Mouse (Mus musculus): ENCODE data around the gene Isoc2a. TPM values are rescaled to one million over a fixed set of nuclear protein-coding genes. Genes with fewer than 3 reads are reported as not detected.
A peak's percentile ranks its signal among the peaks of the same experiment; 100 is the strongest.

The Isoc2a gene
- total RNA-seq (2014; rRNA removed) = 54.3 and 63.5 TPM in 2 replicates
- 103 and 110 TPM in 2 replicates for polyA plus RNA-seq (2012; rRNA removed)

- Histone ChIP-seq H3K9ac (ENCODE audit: low read depth, low read length) (peak within 1 kb of the TSS; percentile 91), H3K4me3 (ENCODE audit: insufficient read depth, low read depth, low read length) (peak within 1 kb of the TSS; percentile 76), H3K36me3 (ENCODE audit: control insufficient read depth, insufficient read depth, low read length) (no peaks in the 10 kb centered on the region), H3K27ac (replicated peaks; ENCODE audit: insufficient read depth, low read depth, low read length) (peak within 1 kb of the TSS; percentile 98), H3K4me1 (ENCODE audit: control insufficient read depth, insufficient read depth, low read length) (peaks cover 10% of the 10 kb centered on the region), H3K79me2 (ENCODE audit: control insufficient read depth, insufficient read depth, low read length) (peaks cover 11% of the 10 kb centered on the region; the same call in 1 of the 2 replicates), H3K27me3 (ENCODE audit: control insufficient read depth, insufficient read depth, low read length) (no peaks in the 10 kb centered on the region)
- 1% methylated on average over 22 of the region's 22 CpGs for WGBS
- peak; percentile 8; the same call in 1 of the 2 replicates for TF ChIP-seq CTCF (IDR thresholded peaks at IDR 0.05; ENCODE audit: low read depth, low read length)
- TF ChIP-seq POLR2A (IDR thresholded peaks at IDR 0.05; ENCODE audit: extremely low read depth, insufficient read depth, low read length) = peak; percentile 100
- peak; percentile 97 for DNase-seq (ENCODE audit: extremely low read depth, low read depth, low spot score)
Measured at GRCm38 (mm10) chr7:4876753-4877221, at the start of gene Isoc2a. Isoc2a (plus strand) TSS chr7:4877153.

- Histone ChIP-seq H3K79me2 (ENCODE audit: control insufficient read depth, insufficient read depth, low read length) (no peaks in the 10 kb centered on the region), H3K27me3 (ENCODE audit: control insufficient read depth, insufficient read depth, low read length) (peaks cover 7% of the 10 kb centered on the region; the same call in 1 of the 2 replicates), H3K27ac (replicated peaks; ENCODE audit: insufficient read depth, low read depth, low read length) (no peak overlapping the region), H3K36me3 (ENCODE audit: control insufficient read depth, insufficient read depth, low read length) (no peaks in the 10 kb centered on the region), H3K4me1 (ENCODE audit: control insufficient read depth, insufficient read depth, low read length) (no peaks in the 10 kb centered on the region), H3K4me3 (ENCODE audit: insufficient read depth, low read depth, low read length) (no peak overlapping the region), H3K9ac (ENCODE audit: low read depth, low read length) (no peak overlapping the region)
- 11% methylated on average over 12 of the region's 12 CpGs for WGBS
- TF ChIP-seq CTCF (IDR thresholded peaks at IDR 0.05; ENCODE audit: low read depth, low read length) (no peak), POLR2A (IDR thresholded peaks at IDR 0.05; ENCODE audit: extremely low read depth, insufficient read depth, low read length) (no peak)
- DNase-seq (ENCODE audit: extremely low read depth, low read depth, low spot score) = no peak
Measured at GRCm38 (mm10) chr7:4830476-4830875, 46.5 kb upstream of the Isoc2a start.

GRCm38 (mm10) chr7:4835631-4836327 lies 41.2 kb upstream of the Isoc2a start:
- no peak for DNase-seq (ENCODE audit: extremely low read depth, low read depth, low spot score)
- Histone ChIP-seq H3K4me3 (ENCODE audit: insufficient read depth, low read depth, low read length) (peak overlapping the region; percentile 55; the same call in 1 of the 2 replicates), H3K27ac (replicated peaks; ENCODE audit: insufficient read depth, low read depth, low read length) (no peak overlapping the region), H3K79me2 (ENCODE audit: control insufficient read depth, insufficient read depth, low read length) (no peaks in the 10 kb centered on the region), H3K4me1 (ENCODE audit: control insufficient read depth, insufficient read depth, low read length) (peaks cover 2% of the 10 kb centered on the region; the same call in 1 of the 2 replicates), H3K9ac (ENCODE audit: low read depth, low read length) (peak overlapping the region; percentile 72), H3K27me3 (ENCODE audit: control insufficient read depth, insufficient read depth, low read length) (peaks cover 5% of the 10 kb centered on the region; the same call in 1 of the 2 replicates), H3K36me3 (ENCODE audit: control insufficient read depth, insufficient read depth, low read length) (no peaks in the 10 kb centered on the region)
- TF ChIP-seq CTCF (IDR thresholded peaks at IDR 0.05; ENCODE audit: low read depth, low read length) = no peak
- no peak for TF ChIP-seq POLR2A (IDR thresholded peaks at IDR 0.05; ENCODE audit: extremely low read depth, insufficient read depth, low read length)
- WGBS = 7% methylated on average over 34 of the region's 34 CpGs

- Histone ChIP-seq H3K4me3 (ENCODE audit: insufficient read depth, low read depth, low read length) (peak overlapping the region; percentile 55), H3K79me2 (ENCODE audit: control insufficient read depth, insufficient read depth, low read length) (no peaks in the 10 kb centered on the region), H3K36me3 (ENCODE audit: control insufficient read depth, insufficient read depth, low read length) (no peaks in the 10 kb centered on the region), H3K9ac (ENCODE audit: low read depth, low read length) (peak overlapping the region; percentile 72), H3K4me1 (ENCODE audit: control insufficient read depth, insufficient read depth, low read length) (peaks cover 2% of the 10 kb centered on the region; the same call in 1 of the 2 replicates), H3K27me3 (ENCODE audit: control insufficient read depth, insufficient read depth, low read length) (peaks cover 2% of the 10 kb centered on the region; the same call in 1 of the 2 replicates), H3K27ac (replicated peaks; ENCODE audit: insufficient read depth, low read depth, low read length) (no peak overlapping the region)
- WGBS = 2% methylated on average over 51 of the region's 51 CpGs
- peak; percentile 54 for DNase-seq (ENCODE audit: extremely low read depth, low read depth, low spot score)
- no peak for TF ChIP-seq POLR2A (IDR thresholded peaks at IDR 0.05; ENCODE audit: extremely low read depth, insufficient read depth, low read length)
- peak; percentile 79 for TF ChIP-seq CTCF (IDR thresholded peaks at IDR 0.05; ENCODE audit: low read depth, low read length)
Measured at GRCm38 (mm10) chr7:4836351-4836792, 40.6 kb upstream of the Isoc2a start.

DNA sequence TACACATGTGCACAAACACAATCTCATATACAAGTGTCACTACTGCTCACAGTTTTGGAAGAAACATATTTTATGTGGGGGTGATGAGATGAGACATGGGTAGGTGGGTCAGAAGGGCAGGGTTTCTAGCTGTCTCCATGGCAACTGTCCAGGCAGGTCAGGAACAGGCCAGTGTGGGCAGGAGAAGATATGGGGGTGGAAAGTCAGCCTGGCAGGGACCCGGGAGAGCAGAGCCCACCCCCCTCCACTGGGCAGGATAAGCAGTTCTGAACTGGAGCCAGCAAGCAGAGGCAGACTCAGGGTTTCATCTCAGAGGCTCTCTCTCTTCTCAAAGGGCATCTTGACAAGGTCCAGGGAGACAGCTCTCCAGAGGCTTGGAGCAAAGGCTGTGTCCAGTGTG lies 39.3 kb upstream of the Isoc2a start:
- H3K4me1 ChIP-seq (ENCODE audit: control insufficient read depth, insufficient read depth, low read length) = peaks cover 2% of the 10 kb centered on the region; the same call in 1 of the 2 replicates
- no peak for DNase-seq (ENCODE audit: extremely low read depth, low read depth, low spot score)
- H3K27me3 ChIP-seq (ENCODE audit: control insufficient read depth, insufficient read depth, low read length) = 0 out of 2 replicates have a peak, but pooled peaks cover 4% of the 10 kb centered on the region
- TF ChIP-seq CTCF (IDR thresholded peaks at IDR 0.05; ENCODE audit: low read depth, low read length) = no peak
- TF ChIP-seq POLR2A (IDR thresholded peaks at IDR 0.05; ENCODE audit: extremely low read depth, insufficient read depth, low read length) = no peak
- H3K36me3 ChIP-seq (ENCODE audit: control insufficient read depth, insufficient read depth, low read length) = no peaks in the 10 kb centered on the region
- H3K9ac ChIP-seq (ENCODE audit: low read depth, low read length) = no peak overlapping the region
- H3K79me2 ChIP-seq (ENCODE audit: control insufficient read depth, insufficient read depth, low read length) = no peaks in the 10 kb centered on the region
- H3K4me3 ChIP-seq (ENCODE audit: insufficient read depth, low read depth, low read length) = no peak overlapping the region
- no peak overlapping the region for H3K27ac ChIP-seq (replicated peaks; ENCODE audit: insufficient read depth, low read depth, low read length)
- 4% methylated on average over 1 of the region's 1 CpGs for WGBS

Measured in liver, adult 2 months (tissue).